Mouse (Mus musculus): ENCODE measurements around the gene Aldh16a1. TPM values are rescaled to one million over a fixed set of nuclear protein-coding genes. Genes with fewer than 3 reads are reported as not detected.

Gene Aldh16a1
- polyA plus RNA-seq, 1 experiment from 2014 or later: 24.1 TPM

GRCm38 (mm10) chr7:45164833-45165232 lies 10.4 kb upstream of the Aldh16a1 start:
- no peak overlapping the region for H3K4me3 ChIP-seq (replicated peaks; ENCODE audit: low read depth, low read length)
- peaks cover 18% of the 10 kb centered on the region for H3K4me1 ChIP-seq (ENCODE audit: control insufficient read depth, insufficient read depth, low read length)
- no peak for DNase-seq
- H3K4me2 ChIP-seq (ENCODE audit: low read length): no peak overlapping the region
- ATAC-seq (ENCODE audit: low FRiP score, low TSS enrichment): no peak
- H3K9ac ChIP-seq (replicated peaks; ENCODE audit: low read length): no peak overlapping the region
- 0 out of 2 replicates have a peak, but pooled peaks cover 9% of the 10 kb centered on the region for H3K36me3 ChIP-seq (ENCODE audit: control insufficient read depth, insufficient read depth, low read length)
- H3K27ac ChIP-seq (replicated peaks; ENCODE audit: low read depth, low read length): no peak overlapping the region
- no peaks in the 10 kb centered on the region for H3K9me3 ChIP-seq (ENCODE audit: control insufficient read depth, low read length)
- peaks cover 66% of the 10 kb centered on the region for H3K27me3 ChIP-seq (ENCODE audit: control insufficient read depth, insufficient read depth, low read length)
- 63% methylated on average over 5 of the region's 5 CpGs for WGBS

GRCm38 (mm10) chr7:45163735-45164490 lies 9.5 kb upstream of the Aldh16a1 start, which contains the start of gene Slc17a7:
TSS of gene Slc17a7 (plus strand) at chr7:45163949.
- Histone ChIP-seq H3K9ac (replicated peaks; ENCODE audit: low read length) (no peak within 1 kb of the TSS; the same call in 1 of the 2 replicates), H3K27me3 (ENCODE audit: control insufficient read depth, insufficient read depth, low read length) (peaks cover 60% of the 10 kb centered on the region), H3K9me3 (ENCODE audit: control insufficient read depth, low read length) (no peaks in the 10 kb centered on the region), H3K4me3 (replicated peaks; ENCODE audit: low read depth, low read length) (peak within 1 kb of the TSS; percentile 30), H3K36me3 (ENCODE audit: control insufficient read depth, insufficient read depth, low read length) (0 out of 2 replicates have a peak, but pooled peaks cover 16% of the 10 kb centered on the region), H3K27ac (replicated peaks; ENCODE audit: low read depth, low read length) (no peak within 1 kb of the TSS), H3K4me1 (ENCODE audit: control insufficient read depth, insufficient read depth, low read length) (peaks cover 18% of the 10 kb centered on the region), H3K4me2 (ENCODE audit: low read length) (peak within 1 kb of the TSS; percentile 66)
- WGBS: 2% methylated on average over 41 of the region's 41 CpGs
- ATAC-seq (ENCODE audit: low FRiP score, low TSS enrichment) (no peak), DNase-seq (peak; percentile 32)

GRCm38 (mm10) chr7:45162996-45163615 lies 8.7 kb upstream of the Aldh16a1 start:
- no peak for ATAC-seq (ENCODE audit: low FRiP score, low TSS enrichment)
- Histone ChIP-seq H3K27me3 (ENCODE audit: control insufficient read depth, insufficient read depth, low read length) (peaks cover 52% of the 10 kb centered on the region), H3K9me3 (ENCODE audit: control insufficient read depth, low read length) (no peaks in the 10 kb centered on the region), H3K27ac (replicated peaks; ENCODE audit: low read depth, low read length) (no peak overlapping the region), H3K36me3 (ENCODE audit: control insufficient read depth, insufficient read depth, low read length) (0 out of 2 replicates have a peak, but pooled peaks cover 23% of the 10 kb centered on the region), H3K4me1 (ENCODE audit: control insufficient read depth, insufficient read depth, low read length) (peaks cover 16% of the 10 kb centered on the region), H3K9ac (replicated peaks; ENCODE audit: low read length) (no peak overlapping the region), H3K4me3 (replicated peaks; ENCODE audit: low read depth, low read length) (no peak overlapping the region; the same call in 1 of the 2 replicates), H3K4me2 (ENCODE audit: low read length) (peak overlapping the region; percentile 66; the same call in 1 of the 2 replicates)
- no peak for DNase-seq
- 72% methylated on average over 9 of the region's 9 CpGs for WGBS

GRCm38 (mm10) chr7:45162551-45162950 lies 8.2 kb upstream of the Aldh16a1 start:
- Histone ChIP-seq H3K27ac (replicated peaks; ENCODE audit: low read depth, low read length) (no peak overlapping the region), H3K27me3 (ENCODE audit: control insufficient read depth, insufficient read depth, low read length) (peaks cover 47% of the 10 kb centered on the region), H3K36me3 (ENCODE audit: control insufficient read depth, insufficient read depth, low read length) (peaks cover 28% of the 10 kb centered on the region; the same call in 1 of the 2 replicates), H3K4me1 (ENCODE audit: control insufficient read depth, insufficient read depth, low read length) (peaks cover 12% of the 10 kb centered on the region), H3K9ac (replicated peaks; ENCODE audit: low read length) (0 out of 2 replicates have a peak overlapping the region, but pooled peaks have one; percentile 16), H3K4me2 (ENCODE audit: low read length) (peak overlapping the region; percentile 66), H3K4me3 (replicated peaks; ENCODE audit: low read depth, low read length) (peak overlapping the region; percentile 34), H3K9me3 (ENCODE audit: control insufficient read depth, low read length) (no peaks in the 10 kb centered on the region)
- DNase-seq (no peak), ATAC-seq (ENCODE audit: low FRiP score, low TSS enrichment) (peak; percentile 34; the same call in 1 of the 2 replicates)
- 22% methylated on average over 6 of the region's 6 CpGs for WGBS

GRCm38 (mm10) chr7:45161612-45162473 lies 7.5 kb upstream of the Aldh16a1 start:
- H3K9me3 ChIP-seq (ENCODE audit: control insufficient read depth, low read length): no peaks in the 10 kb centered on the region
- no peak overlapping the region for H3K9ac ChIP-seq (replicated peaks; ENCODE audit: low read length)
- H3K27ac ChIP-seq (replicated peaks; ENCODE audit: low read depth, low read length): no peak overlapping the region
- peak overlapping the region; percentile 34 for H3K4me3 ChIP-seq (replicated peaks; ENCODE audit: low read depth, low read length)
- DNase-seq (peak; percentile 95), ATAC-seq (ENCODE audit: low FRiP score, low TSS enrichment) (peak; percentile 85)
- peaks cover 40% of the 10 kb centered on the region for H3K27me3 ChIP-seq (ENCODE audit: control insufficient read depth, insufficient read depth, low read length)
- 5% methylated on average over 35 of the region's 35 CpGs for WGBS
- peaks cover 12% of the 10 kb centered on the region for H3K4me1 ChIP-seq (ENCODE audit: control insufficient read depth, insufficient read depth, low read length)
- H3K36me3 ChIP-seq (ENCODE audit: control insufficient read depth, insufficient read depth, low read length): peaks cover 33% of the 10 kb centered on the region; the same call in 1 of the 2 replicates
- peak overlapping the region; percentile 66 for H3K4me2 ChIP-seq (ENCODE audit: low read length)

- peaks cover 30% of the 10 kb centered on the region for H3K27me3 ChIP-seq (ENCODE audit: control insufficient read depth, insufficient read depth, low read length)
- ATAC-seq (ENCODE audit: low FRiP score, low TSS enrichment) (no peak), DNase-seq (no peak)
- H3K4me3 ChIP-seq (replicated peaks; ENCODE audit: low read depth, low read length): no peak overlapping the region
- no peak overlapping the region for H3K27ac ChIP-seq (replicated peaks; ENCODE audit: low read depth, low read length)
- peaks cover 33% of the 10 kb centered on the region; the same call in 1 of the 2 replicates for H3K36me3 ChIP-seq (ENCODE audit: control insufficient read depth, insufficient read depth, low read length)
- peaks cover 12% of the 10 kb centered on the region for H3K4me1 ChIP-seq (ENCODE audit: control insufficient read depth, insufficient read depth, low read length)
- no peak overlapping the region for H3K9ac ChIP-seq (replicated peaks; ENCODE audit: low read length)
- WGBS: 97% methylated on average over 3 of the region's 3 CpGs
- H3K4me2 ChIP-seq (ENCODE audit: low read length): no peak overlapping the region
- H3K9me3 ChIP-seq (ENCODE audit: control insufficient read depth, low read length): no peaks in the 10 kb centered on the region
Observed at GRCm38 (mm10) chr7:45160866-45161265, 6.5 kb upstream of the Aldh16a1 start.

- 92% methylated on average over 6 of the region's 6 CpGs for WGBS
- peaks cover 33% of the 10 kb centered on the region; the same call in 1 of the 2 replicates for H3K36me3 ChIP-seq (ENCODE audit: control insufficient read depth, insufficient read depth, low read length)
- no peak for ATAC-seq (ENCODE audit: low FRiP score, low TSS enrichment)
Observed at GRCm38 (mm10) chr7:45160316-45160800, 6.0 kb upstream of the Aldh16a1 start.

GRCm38 (mm10) chr7:45158991-45159390 lies 4.6 kb upstream of the Aldh16a1 start:
- H3K9ac ChIP-seq (replicated peaks; ENCODE audit: low read length): no peak overlapping the region
- no peaks in the 10 kb centered on the region for H3K9me3 ChIP-seq (ENCODE audit: control insufficient read depth, low read length)
- 93% methylated on average over 6 of the region's 6 CpGs for WGBS
- no peak overlapping the region for H3K27ac ChIP-seq (replicated peaks; ENCODE audit: low read depth, low read length)
- H3K4me2 ChIP-seq (ENCODE audit: low read length): no peak overlapping the region
- no peak for ATAC-seq (ENCODE audit: low FRiP score, low TSS enrichment)
- no peak for DNase-seq
- no peak overlapping the region for H3K4me3 ChIP-seq (replicated peaks; ENCODE audit: low read depth, low read length)
- H3K36me3 ChIP-seq (ENCODE audit: control insufficient read depth, insufficient read depth, low read length): peaks cover 33% of the 10 kb centered on the region; the same call in 1 of the 2 replicates
- peaks cover 11% of the 10 kb centered on the region for H3K27me3 ChIP-seq (ENCODE audit: control insufficient read depth, insufficient read depth, low read length)
- peaks cover 21% of the 10 kb centered on the region for H3K4me1 ChIP-seq (ENCODE audit: control insufficient read depth, insufficient read depth, low read length)

More at GRCm38 (mm10) chr7:45160316-45160800, 6.0 kb upstream of the Aldh16a1 start:
- no peak overlapping the region for H3K9ac ChIP-seq (replicated peaks; ENCODE audit: low read length)
- peaks cover 15% of the 10 kb centered on the region for H3K4me1 ChIP-seq (ENCODE audit: control insufficient read depth, insufficient read depth, low read length)
- no peak overlapping the region for H3K27ac ChIP-seq (replicated peaks; ENCODE audit: low read depth, low read length)
- H3K9me3 ChIP-seq (ENCODE audit: control insufficient read depth, low read length): no peaks in the 10 kb centered on the region
- H3K4me2 ChIP-seq (ENCODE audit: low read length): no peak overlapping the region
- H3K4me3 ChIP-seq (replicated peaks; ENCODE audit: low read depth, low read length): no peak overlapping the region
- H3K27me3 ChIP-seq (ENCODE audit: control insufficient read depth, insufficient read depth, low read length): peaks cover 25% of the 10 kb centered on the region
- DNase-seq: no peak

Measured in midbrain, embryonic 14.5 days (tissue).